Mouse (Mus musculus) small intestine, adult 2 months (tissue): ENCODE measurements at regions not wholly inside any gene's neighbourhood (a gene's known extent, or its start where the extent isn't known, plus 50 kb on each side); places are given as distances from the start of the nearest gene placed in this dataset.

Experiments
- CTCF ChIP-seq: fragments of 200-500 bp; IDR thresholded peaks from 2 replicates; pipeline ENCODE4 v1.5.1; 2012; ENCODE audit warnings: low read depth, mild to moderate bottlenecking, control low read depth, inconsistent platforms, low read length, moderate library complexity, mixed read lengths; ENCODE audit not compliant: insufficient replicate concordance, insufficient read length; ENCODE audit errors: extremely low read depth
- POLR2A ChIP-seq: fragments of 200-500 bp; IDR thresholded peaks from 2 replicates; pipeline ENCODE4 v1.6.1; 2012; ENCODE audit warnings: low read depth, mild to moderate bottlenecking, control low read depth, inconsistent platforms, low read length, moderate library complexity

GRCm38 (mm10) chr16:30799699-30800483, 200.4 kb downstream of the Fam43a start:
- TF ChIP-seq CTCF (no peak), POLR2A (no peak)
